Mouse (Mus musculus) right cerebral cortex, postnatal 10 days (tissue): ENCODE results near the gene Inpp5a.

Source experiments
- DNase-seq, 2 experiments: peaks; one replicate each; pipeline ENCODE4 v3.0.0; 2021; ENCODE audit warnings: low spot score in 2 of 2

Gene Inpp5a

DNA sequence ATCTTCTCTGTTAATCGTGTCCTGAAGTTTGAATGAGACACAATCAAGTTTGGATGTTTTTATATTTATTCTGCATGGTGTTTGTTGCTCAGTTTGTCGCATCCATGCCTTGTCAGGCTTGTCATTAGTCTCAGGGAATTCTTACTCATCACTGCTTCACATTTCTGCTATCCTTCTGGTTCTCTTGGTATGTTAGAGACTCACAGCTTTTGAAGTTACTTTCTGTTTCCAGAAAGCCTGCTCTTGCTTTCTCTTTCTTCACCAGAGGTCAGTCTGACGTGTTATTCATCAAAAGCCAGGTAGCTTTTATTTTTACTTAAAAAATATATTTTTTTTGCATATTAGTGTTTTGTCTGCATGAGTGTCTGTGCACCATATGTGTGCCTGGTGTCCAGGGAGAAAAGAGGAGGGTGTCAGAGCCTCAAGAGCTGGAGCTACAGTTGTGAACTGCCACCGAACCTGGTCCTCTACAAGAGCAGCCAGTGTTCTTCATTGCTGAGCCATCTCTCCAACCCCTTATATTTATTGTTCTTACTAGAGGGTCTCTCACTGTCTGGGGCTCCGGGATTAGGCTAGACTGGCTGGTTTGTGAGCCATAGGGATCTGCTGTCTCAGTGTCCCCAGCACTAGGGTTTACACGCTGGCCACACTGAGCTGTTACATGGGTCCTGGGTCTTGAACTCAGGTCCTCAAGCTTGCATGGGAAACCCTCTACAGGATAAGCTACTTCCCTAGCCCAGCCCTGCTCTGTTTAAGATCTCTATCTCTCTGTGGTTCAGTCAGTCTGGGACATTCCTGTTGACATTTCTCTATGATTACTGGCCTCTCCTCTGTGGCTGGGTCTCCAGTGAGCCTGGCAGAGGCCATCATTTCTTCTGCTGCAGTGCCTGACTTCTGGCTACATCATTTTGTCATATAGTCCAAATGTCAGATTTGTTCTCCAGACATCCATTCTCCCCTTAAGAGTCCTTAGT lies 51.3 kb downstream of the Inpp5a start:
- DNase-seq: peak in 1 of 2 experiments; percentile 7

DNA sequence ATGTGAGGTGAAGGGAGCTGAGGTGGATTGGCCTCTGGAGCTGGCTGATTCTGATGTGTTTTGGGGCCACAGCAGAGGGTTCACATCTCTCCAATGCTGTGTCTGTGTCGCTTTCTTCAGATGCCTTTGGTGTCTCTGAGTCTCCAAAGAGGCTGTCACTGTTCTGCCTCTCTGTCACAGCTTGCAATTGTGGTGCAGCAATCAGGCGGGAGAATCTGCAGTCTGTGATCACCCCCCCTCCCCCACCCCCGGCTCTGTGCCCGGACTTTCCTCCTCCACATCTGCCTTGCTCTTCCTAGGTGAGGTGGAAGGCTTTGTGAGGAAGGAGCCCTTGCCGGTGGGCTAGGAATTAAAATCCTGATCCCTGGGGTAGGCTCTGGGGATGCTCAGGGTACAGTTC lies 52.1 kb downstream of the Inpp5a start:
- DNase-seq: peak in 1 of 2 experiments; percentile 15

DNA sequence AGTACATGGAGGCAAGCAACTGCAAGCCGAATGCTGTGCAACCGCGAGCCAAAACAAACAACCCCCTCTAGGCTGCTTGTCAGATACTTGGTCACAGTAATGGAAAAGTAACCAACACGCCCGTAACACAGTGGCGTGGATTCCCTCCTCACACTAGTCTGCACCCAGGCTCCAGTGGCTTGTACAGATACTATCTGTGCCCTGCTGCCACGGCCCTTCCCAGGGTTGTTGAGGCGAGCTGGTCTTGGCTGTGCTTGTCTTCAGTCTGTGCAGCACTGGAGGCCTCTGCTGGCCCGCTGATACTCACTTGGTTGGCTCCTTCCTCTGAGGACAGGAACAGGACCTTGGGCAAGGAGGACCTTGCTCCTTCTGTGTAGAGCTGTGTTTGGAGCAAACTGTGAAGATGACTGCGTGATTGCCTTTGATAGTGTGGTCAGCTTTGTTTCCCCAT lies 52.9 kb downstream of the Inpp5a start:
- peak in 1 of 2 experiments; percentile 21 for DNase-seq

DNA sequence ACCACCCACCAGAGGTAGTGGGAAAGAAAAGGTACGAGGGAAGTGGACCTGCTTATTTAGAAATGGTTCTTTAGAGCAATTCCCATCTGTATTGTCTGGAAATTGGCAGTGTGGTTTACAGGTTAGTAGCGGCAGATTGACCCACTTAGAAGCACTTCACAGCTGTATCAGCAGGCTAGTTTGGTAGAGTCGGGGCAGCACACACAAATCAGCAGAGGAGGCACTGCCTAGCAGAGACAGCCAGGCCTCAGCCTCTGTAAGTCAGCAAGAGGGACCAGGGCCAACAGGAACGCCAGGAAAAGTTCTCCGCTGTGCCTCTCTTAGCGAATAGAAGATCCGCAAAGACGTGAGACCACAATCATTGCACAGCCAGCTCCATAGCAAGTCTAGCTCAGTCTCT lies 56.7 kb downstream of the Inpp5a start:
- peak in 1 of 2 experiments; percentile 25 for DNase-seq

DNA sequence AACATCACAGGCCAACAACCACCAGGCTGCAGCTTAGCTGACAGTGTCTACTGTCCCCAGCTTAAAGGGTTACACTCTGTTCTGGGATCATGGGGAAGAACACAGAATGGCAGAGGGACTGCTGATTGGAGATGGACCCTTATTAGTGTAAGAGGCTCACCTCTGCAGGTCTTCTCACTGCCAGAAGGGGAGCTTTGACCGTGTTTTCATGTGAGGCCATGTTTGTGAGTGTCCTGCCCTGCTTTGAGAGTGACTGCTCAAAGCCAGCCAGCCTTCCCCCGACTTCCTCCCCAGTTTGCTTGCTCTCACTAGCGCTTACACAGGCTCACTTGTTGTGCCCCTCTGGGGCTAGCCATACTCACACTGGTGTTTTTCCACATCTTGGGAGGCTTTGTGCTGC lies 58.5 kb downstream of the Inpp5a start:
- peak in 1 of 2 experiments; percentile 11 for DNase-seq

DNA sequence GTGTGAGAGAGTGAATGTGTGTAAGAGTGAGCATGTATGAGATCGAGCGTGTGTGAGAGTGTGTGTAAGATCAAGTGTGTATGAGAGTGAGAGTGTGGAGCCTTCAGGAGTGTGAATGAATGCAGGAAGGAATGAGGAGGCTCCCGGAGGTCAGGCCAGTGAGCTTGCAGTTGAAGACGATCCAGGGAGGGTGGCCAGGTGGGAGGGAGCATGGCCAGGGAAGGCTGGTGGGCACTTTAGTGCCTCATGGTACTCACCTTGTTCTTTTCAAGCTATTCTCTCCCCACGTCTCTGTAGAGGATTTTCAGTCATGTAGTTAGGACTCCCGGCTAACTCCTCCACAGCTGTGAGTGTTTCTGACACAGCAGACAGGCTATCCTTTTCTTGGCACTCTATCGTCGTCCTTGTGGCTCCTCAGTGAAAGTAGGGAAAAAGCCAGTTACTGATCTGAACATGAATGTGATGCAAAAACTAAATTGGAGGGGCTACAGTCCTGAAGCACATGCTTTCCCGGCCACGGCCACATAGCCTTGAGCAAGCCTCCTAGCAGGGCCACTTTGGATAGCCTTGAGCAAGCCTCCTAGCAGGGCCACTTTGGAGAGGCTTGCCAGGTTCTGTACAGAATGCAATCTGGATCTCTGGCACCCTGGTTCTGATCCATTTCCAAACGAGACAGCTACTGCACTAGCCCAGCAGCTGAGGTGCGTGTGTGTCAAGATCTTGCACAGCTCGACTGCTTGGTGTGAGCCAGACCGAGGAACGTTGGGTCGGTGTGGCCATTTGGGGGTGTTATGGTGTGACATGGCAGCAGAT lies 61.5 kb downstream of the Inpp5a start:
- DNase-seq: no peak

DNA sequence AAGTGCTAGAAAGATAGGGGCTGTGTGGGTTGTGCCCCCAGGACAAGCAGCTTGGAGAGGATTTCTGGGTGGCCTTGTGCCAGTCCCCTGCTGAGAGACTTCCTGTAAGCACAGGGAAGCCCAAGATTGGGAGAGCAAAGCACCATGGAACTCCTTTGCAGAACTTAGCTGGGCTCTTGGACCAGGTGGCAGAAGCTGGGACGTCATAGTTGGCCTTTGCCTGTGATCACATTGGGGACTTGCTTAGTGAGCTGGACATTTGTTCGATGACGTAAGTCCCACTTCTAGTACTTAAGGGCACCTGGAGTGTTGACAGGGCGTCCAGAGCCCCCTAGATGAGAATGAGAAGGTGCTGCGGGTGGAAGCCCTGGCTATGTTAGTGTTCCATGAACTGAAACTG lies 62.8 kb downstream of the Inpp5a start:
- no peak for DNase-seq

DNA sequence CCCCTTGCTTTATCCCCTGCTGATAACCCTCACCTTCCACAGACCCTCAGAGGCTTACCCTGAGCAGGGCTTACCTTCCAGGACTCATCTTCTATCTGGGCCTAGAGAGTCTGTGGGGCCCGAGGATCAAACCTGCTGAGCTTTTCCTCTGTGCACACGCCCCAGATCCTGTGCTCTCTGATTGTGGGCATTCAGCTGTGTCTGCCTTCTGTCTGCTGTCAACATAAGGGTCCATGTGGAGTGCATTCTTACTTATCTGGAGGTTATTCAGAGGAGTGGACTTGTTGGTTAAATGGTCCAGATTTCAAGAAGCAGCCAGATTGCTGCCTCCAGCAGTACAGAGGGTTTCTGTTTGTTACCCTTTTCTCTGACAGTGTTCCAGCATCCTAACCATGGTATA lies 63.3 kb downstream of the Inpp5a start:
- no peak for DNase-seq

DNA sequence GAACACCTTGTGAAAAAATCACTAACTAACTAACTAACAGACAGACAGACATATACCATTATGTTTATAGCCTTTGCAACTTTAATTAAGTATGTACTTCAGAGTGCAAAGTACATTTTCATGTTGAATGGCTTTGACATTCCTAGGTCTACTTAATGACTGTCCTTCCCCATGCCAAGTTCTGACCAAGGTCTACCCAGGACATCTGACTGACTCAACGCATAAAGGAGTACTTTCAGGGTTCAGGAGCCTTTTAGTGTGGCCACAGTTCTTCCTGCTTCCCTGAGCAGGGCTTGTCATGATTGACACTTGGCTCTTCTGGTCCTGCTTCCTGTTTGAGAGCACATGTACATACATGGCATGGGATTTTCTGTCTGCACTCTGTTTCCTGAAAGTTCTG lies 64.3 kb downstream of the Inpp5a start:
- DNase-seq: no peak

DNA sequence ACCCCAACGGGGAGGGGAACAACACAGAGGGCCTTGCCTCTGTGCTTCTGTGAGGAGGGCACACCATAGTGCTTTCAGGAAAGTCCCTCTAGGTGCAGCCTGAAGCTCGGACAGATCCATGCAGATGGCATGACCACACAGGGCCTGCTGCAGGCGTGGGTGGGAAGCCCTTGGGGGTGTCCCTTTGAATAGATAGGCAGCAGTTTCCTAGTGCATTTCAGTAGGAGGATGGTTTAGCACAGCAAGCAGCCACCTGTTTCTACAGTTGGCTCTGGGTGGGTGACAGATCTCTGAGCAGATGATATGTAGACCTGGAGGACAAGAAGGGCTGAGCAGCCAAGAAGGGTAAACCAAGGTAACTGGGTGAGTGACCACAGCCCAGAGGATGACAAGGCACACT lies 65.4 kb downstream of the Inpp5a start:
- no peak for DNase-seq

DNA sequence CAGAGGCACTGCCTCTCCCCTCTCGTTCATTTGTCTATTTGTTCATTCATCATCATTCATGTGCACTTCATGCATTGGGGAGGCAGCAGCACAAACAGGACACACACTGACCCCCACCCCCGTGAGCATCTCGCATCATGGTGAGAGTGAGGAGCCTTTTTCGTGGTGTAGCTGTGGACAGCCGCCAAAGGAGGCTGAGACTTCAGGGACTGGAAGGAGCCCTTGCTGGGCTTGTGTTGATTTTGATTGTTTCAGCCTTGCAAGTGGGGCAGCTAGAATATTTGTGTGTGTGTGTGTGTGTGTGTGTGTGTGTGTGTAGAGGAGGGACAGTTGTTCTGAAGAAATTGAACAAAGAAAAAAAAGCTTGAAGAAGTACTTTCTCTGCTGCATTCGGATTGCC lies 67.8 kb downstream of the Inpp5a start:
- DNase-seq: no peak

DNA sequence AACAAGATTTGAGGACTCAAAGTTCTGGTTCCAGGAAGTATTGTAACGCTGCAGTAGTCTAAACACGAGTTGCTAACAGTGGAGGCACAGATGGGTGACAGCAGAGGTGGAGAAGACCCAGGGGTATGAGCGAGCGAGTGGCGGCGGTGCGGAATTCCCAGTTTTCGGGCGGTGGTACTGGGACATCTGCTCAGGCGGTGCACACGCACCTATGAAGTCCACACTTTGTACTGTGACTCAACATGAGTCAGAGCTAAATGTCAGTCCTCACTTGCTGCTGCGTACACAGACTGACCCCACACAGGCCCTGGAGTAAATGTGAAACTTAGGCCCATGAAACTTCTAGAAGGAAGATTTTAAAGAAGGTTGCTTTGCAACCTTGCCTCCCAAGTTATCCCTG lies 72.4 kb downstream of the Inpp5a start:
- no peak for DNase-seq

DNA sequence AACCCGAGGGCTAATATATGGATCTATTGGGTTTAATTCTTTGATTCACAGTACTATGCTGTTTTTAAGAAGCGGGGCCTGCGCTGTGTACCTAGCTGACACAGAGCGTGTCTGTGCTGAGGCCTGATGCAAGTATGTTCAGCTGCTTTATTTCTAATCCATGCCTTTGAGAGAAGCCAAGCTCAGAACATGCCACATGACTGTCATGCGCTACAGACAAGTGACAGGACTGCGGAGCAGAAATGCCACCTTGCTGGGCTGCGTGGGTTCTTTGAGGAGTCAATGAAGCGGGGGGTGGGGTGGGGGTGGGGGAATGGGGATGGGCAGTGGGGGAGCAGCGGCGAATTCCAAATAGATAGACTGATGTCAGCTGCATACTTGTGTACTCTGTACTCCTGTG lies 73.2 kb downstream of the Inpp5a start:
- no peak for DNase-seq

DNA sequence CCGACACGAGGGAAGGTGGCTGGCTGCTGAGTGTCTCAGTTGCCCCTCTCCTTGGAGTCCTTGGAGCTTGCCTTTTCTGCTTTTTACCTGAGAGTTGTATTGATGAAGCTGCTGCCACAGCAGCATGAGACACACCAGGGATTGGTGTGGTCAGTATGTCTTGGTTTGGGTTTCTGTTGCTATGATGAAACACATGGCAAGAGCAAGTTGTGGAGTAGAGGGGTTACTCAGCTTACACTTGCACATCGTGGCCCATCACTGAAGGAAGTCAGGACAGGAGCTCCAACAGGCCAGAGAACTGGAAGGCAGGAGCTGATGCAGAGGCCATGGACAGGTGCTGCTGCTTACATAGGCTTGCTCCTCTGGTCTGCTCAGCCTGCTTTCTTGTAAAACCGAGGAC lies 76.6 kb downstream of the Inpp5a start:
- no peak for DNase-seq

DNA sequence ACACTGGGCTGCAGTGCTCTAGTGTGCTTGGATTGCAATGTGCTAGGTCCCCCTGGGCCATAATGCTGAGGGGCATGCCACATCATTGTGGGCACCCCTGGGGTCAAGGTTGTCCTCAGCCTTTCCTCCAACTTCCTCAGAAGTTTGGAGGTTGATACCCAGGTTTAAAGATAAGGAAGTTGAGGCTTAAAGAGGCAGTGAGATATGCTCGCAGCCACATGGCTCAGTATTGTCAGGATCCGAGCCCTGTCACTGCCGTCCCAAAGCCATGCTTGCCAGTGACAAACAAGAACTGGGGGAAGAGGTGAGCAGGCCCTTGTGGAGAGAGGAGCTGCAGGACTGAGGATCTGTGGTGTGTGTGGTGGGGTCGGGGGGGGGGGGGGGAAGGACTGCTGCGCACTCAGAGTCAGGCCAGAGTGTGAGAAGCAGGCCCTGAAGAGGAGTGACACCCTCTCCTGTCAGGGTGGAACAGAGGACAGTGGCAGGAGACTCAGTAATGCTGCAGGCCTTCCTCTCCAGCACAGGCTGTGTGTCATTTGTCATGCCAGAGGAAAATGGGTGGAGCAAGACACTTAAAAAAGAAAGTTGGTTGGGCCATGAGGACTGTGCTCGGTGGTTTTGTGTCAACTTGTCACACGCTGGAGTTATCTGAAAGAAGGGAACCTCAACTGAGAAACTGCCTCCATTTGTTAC lies 77.7 kb downstream of the Inpp5a start:
- no peak for DNase-seq

DNA sequence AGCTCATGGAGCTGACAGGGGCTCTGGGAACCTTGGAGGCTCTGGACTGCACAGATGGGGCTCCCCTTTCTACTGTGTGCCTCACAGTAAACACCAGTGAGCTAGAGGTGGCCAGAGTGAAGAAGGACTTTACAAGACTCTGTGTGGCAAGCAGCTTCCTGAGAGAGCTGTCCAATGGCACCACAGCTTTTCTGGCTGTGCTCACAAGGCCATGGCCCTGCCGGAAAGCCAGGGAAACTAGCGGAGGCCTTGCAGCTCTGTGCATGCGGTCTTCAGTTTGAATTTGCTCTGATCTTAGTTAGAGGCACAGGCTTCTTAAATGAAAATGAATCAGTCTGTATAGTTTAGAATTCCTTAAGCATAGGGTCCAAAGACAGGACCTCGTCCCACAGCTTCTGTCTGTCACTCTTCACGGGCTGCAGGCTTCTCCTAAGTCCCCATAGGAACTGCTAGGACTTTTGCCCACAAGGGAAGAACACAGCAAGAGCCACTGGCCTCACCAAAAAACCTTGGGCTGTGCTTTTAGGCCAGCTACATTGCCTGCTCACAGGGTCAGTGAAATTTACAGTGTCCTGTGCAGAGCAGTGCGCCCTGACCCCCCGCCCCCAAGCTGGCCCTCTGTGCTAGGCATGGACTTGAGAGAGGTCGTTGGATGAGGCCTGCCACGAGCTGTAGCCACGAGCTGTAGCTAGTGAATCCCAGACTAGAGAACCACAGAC lies 78.4 kb downstream of the Inpp5a start:
- no peak for DNase-seq

DNA sequence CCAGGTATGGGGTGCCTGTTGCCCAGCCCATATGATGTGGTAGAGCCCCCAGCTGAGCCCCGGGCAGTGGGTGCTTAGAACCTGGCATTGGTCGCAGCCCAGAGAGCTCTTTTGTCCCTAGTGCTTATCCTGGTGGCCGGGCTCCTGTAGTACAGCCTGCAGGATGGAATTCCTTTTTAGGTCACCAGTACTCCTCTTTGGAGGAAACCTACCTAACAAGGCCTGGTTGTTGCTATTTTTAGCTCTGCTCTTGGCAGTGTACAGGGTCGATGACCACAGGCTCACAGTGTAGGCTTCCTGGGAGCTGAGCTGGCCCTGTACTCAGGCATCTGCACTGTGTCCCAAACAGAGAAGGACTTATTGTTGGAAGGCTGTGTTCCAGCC lies 79.0 kb downstream of the Inpp5a start:
- peak; percentile 34 to 47 for DNase-seq

DNA sequence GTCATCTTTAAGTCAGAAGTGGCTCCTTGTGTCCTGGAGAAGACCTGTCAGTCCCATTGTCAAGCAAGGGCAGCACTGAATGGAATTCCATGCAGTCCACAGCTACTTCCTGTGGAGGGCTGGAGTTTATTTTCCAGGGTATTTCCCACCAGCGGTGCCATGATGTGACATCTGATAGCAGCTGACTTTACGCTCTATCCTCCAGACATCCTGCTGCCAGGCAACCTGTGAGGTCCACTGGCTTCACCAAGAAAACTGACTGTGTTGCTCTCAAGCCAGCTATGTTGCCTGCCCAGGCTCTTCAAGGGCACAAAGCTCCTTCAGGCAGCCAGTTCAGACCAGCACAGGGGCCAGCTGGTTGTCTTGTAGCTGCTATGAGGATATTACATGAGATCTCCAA lies 79.5 kb downstream of the Inpp5a start:
- DNase-seq: no peak

DNA sequence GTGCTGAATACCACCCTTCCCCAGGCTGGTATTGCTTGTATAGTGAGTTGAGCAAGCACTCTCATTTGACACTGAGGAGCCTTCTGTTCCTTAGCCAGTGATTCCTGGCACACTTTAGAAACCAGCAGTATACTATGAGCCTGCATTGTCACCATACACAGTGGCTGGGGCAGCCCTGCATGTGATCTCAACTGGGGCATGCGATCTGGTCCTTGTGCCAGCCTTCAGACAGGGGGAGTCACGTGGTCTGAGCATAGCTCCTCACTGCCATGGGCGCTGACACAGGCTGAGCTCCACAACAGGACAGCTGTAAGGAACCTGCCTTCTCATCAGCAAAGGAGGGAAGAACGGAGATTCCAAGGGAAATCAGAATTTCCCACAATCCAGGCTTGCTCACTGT lies 80.5 kb downstream of the Inpp5a start:
- DNase-seq: no peak

DNA sequence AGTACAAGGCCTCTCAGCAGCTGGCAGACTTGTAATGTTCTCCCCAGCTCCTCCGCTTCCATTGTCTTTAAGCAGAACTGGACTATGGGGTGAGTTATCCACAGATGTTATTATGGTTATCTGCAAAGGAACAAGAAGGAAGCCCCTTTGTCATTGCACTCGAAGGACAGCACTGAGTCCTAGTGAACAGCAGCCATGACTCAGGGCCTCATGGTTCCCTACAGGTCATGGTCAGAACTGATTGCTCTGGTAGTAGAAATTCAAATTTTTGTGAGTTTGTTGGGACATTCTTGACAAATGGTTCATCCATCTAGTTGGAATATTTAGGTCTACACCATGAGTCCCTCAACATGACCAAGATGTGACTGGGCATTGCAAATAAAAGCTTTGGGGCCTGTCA lies 81.6 kb downstream of the Inpp5a start:
- no peak for DNase-seq

DNA sequence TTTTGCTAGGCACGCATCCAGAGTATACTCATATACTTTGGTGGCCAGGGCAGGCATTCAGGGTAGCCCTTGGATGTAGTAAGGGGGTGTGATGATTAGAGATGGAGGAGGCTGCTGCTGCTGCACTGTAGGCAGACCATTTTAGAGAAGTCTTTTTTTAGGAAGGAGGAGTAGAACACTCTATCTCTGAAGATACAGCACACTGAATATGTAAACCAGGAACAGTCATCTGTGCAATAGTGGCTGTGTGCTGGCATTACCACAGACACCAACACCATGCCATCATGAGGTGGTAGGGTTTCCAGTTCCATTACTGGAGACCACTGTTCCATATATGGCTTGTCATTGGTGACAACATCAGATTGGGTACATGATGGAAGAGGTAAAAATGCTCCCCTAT lies 83.1 kb downstream of the Inpp5a start:
- no peak for DNase-seq
